Mouse (Mus musculus) brain, adult 2 months (tissue): ENCODE results near the gene Zfp213.

Source experiments
- DNase-seq: peaks from one replicate; pipeline ENCODE4 v3.0.0; 2011; ENCODE audit warnings: low read depth, low spot score

The Zfp213 gene

GRCm38 (mm10) chr17:23574130-23574529 lies 10.1 kb upstream of the Zfp213 start:
- no peak for DNase-seq

DNA sequence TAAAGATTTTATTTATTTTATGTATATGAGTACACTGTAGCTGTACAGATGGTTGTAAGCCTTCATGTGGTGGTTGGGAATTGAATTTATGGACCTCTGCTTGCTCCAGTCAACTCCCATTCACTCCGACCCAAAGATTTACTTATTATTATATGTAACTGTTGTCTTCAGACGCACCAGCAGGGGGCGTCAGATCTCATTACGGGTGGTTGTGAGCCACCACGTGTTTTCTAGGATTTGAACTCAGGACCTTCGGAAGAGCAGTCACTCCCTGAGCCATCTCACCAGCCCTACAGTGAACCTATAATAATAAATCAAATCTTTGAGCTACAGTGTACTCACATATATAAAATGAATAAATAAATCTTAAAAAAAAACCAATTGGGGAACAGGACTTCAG lies 8.0 kb upstream of the Zfp213 start:
- DNase-seq: no peak

- DNase-seq: peak; percentile 52
These were observed 7.0 kb upstream of the Zfp213 start for GRCm38 (mm10) chr17:23571084-23571483.

DNA sequence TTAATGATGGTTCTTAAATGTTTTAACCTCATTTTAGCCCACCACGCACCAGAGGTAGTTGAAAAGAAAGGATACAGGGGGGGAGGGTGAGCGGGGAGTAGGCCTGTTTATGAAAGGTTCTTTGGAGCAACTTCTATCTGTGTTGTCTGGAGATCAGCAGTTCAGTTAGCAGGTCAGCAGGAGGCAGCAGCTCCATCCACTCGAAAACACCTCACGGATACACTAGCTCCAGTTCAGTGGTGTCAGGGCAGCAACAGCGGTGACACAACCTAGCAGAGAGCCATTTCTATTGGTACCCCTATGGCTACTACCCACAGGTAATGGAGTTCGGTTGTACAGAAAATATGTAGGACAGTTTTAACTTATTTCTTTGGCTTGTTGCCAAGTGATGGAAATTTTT lies 6.0 kb upstream of the Zfp213 start:
- peak; percentile 63 for DNase-seq

- DNase-seq: peak; percentile 47
These were observed 4.3 kb upstream of the Zfp213 start for GRCm38 (mm10) chr17:23568370-23568769.

GRCm38 (mm10) chr17:23566787-23567186 lies 2.7 kb upstream of the Zfp213 start:
- DNase-seq: peak; percentile 50

DNA sequence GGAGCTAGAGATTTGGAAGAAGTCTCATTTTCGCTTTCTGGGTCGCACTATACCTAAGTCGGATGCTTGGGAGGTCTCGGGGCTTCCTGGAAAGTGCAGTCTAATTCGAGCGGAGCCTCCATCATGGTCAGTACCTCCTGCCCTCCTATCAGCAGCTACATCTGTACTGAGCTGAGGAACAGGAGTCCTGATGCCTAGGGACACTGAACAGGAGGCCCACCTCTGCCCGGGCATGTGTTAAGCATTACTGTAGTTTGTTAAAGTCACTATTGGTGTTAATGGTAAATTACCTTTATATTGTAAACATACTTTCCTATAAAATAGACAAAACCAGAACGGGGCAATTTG lies 304 bp upstream of the Zfp213 start:
- DNase-seq: no peak

- peak; percentile 56 for DNase-seq
These were observed 4.3 kb downstream of the Zfp213 start for GRCm38 (mm10) chr17:23559767-23560166.

DNA sequence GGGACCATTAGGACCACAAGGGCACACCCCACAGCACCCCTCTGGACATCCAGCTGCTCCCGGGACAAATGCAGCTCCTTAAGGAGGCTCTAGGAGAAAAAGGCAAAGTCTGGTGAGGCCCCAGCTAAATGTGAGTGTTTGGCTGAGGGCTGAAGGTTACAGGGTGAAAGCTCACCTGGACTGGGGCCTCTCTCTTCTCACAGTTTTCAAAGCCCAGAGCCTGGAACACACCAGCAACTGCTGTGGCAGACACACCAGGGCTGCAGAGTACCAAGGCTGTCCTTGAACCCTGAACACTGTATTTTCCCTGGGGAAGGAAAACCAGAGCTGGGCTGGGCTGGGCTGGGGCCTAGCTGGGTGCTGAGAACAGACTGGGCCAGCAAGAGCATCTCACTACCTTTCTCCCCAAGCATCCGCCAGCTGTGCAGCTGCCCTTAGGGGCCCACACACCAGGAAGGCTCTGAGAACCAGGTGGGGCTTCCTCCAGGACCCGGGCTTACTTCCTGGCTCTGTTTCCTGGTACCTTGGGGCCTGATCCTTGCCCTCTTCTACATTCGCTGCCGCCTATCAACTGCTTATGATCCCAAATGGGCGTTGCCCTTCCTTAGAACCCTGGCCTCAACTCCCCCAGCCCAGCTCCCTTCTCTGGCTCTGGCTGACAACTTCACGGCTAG lies 8.7 kb downstream of the Zfp213 start:
- no peak for DNase-seq

DNA sequence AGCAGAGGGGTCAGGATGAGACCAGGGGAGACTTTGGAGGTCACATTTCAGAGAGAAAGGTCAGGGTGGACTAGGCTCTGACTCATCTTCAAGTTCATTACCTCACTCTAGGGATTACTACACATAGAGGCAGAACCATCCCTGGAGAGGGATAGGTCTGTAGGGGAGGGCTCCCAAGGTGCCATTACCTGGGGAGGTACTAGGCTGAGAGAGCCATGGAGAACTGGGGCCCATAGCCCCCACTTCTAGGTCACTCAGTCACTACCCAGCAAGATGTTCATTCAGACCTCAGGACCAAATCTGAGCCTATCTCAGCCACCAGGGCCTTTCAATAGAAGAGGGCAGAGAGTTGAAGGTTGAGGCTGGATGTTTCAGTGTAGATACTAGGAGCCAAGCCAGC lies 9.7 kb downstream of the Zfp213 start:
- no peak for DNase-seq

DNA sequence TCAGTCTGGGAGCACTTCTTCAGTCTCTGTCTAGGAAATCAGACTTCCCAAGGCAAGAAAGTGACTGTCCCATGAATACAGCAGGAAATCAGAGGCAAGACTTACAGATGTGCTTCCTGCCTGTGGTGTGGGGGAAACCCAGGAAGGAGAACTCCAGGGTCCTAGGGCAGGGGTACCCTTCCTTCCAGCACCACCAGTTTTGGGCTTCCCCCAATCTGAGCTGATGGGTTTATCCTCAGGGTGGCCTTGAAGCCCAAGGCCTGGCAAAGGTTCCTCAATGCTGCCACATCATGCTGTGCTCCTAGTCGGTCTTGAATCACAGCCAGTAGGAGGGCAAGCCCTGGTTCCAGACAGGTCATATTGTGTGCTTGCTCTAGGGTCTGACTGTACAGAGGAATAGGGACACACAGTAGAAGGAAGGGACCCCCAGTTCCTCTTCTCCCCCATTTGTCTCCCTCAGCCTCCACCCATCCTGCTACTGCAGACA lies 10.4 kb downstream of the Zfp213 start:
- DNase-seq: no peak

DNA sequence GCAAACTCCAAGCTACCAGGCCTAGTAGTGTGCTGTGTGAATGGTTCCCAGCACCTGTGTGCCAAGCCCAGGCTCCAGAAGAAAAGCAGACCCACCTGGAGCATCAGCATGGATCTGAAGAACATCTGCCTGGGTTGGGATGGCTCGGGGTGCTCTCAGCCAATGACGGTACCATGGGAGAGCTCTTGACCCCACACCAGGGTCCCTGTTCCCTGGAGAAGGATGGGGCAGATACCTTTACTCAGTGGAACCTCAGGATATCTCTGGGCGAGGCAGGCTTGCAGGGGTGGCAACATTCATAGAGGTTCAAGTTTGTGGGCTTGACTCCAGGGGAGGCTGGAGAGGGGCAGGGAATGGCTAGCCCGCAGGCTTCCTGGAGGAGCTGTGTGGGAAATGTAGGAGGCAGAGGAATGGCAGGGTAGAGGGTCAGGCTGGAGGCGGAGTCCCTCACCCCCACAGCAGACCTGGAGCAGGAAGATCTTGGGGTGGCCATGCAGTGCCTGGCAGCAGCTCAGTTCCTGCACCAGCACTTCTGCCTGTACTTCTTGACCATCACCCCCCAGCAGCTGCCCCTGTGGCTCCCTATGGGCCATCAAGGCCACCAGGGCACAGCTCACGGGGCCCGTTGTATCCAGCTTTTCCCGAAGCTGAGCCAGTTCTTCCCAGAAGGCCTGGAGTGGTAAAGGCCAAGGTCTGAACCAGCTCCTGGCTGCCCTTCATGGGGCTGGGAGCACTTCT lies 11.0 kb downstream of the Zfp213 start:
- DNase-seq: no peak

DNA sequence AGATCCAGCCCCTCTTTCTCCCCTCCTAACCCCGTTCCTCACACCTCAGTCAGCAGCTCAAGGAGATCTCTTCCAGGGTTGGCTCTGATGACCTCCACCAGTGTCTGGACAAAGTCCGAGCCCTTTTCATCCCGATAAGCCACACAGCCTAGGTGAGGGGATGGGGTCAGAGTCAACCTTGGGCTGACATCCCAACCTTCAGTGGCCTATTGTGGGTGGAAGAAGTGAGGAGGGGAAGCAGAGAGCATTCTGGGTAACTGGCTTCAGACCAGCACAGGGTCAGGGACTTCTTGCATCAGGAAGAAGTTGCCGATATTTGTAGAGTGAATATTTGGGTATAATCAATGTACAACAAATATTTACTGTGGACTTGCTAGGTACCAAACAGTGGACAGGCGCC lies 12.1 kb downstream of the Zfp213 start:
- DNase-seq: no peak

- no peak for DNase-seq
These were observed 12.6 kb downstream of the Zfp213 start for GRCm38 (mm10) chr17:23551416-23551815.

DNA sequence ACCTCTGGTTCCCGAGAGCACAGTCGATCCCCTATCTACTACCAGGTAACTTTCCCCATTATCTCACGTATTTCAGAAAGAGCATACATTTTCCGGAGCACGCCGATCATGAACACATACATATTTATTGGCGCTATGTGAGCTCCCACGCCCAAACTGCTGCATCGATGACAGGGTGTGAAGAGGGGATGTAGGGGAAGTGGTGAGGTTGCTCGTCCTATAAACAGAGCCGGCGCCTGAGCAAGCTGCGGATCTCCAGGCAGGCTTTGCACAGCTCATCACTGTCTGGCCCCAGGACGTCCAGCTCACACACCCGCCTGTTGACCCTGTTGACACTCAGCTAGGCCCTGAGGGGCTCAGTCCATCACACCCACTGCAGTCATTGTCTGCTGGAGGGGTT lies 13.2 kb downstream of the Zfp213 start:
- no peak for DNase-seq

- peak; percentile 96 for DNase-seq
These were observed 13.7 kb downstream of the Zfp213 start for GRCm38 (mm10) chr17:23550188-23550791.

GRCm38 (mm10) chr17:23549441-23549840 lies 14.6 kb downstream of the Zfp213 start:
- DNase-seq: peak; percentile 72

- DNase-seq: peak; percentile 95
These were observed 15.4 kb downstream of the Zfp213 start for GRCm38 (mm10) chr17:23548615-23549014.

DNA sequence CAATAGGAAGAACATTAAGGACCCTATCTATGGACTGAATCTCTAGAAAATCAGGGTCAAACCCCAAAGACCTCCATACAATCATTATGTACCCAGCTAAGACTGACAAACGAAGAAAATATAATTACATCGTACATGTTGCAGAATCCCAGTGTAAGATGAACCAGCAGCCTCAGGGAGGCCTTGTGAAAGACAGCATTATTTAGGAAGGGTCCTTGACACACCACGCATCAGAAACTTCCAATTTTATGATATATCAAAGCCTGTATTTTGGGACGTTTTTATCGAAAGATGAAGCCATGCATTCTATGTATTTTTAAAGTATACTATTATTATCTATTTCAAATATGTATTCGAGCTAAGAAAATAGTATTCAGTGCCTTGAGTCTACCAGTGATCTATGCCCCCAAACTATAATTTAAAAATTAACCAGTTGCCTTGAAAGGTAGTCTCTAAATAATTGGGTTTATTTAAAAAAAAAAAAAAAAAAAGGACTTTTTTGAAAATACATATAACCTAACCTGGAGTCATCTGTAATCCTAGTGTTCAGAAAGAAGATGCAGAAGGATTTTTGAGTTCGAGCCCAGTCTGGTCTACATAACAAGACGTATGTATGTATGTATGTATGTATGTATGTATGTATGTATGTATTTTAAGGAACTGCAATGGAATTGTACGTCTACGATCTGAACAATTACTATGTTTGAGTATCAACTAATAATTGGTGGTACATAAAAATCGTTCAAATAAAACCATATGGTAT lies 16.2 kb downstream of the Zfp213 start:
- DNase-seq: peak; percentile 1

- peak; percentile 92 for DNase-seq
These were observed 17.1 kb downstream of the Zfp213 start for GRCm38 (mm10) chr17:23546702-23547505.

DNA sequence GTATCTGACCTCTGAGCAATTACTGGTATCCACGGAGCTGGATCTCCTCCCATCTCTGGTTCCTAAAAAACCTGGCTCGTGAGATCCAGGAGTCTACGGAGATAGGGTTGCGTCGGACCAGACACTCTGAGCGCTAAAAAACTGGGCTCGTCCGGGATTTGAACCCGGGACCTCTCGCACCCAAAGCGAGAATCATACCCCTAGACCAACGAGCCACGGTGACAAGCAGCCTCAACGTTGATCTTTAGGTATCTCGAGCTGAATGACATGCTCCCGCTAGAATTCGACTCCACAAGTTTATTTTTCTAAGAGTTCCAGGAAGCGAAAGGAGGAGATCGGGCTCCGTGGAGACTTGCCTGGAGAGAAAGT lies 17.7 kb downstream of the Zfp213 start:
- DNase-seq: peak; percentile 86
